Mouse (Mus musculus): ENCODE data around the gene Rpl10.

Rpl10 gene

GRCm38 (mm10) chrX:74270062-74270901, at the start of gene Rpl10:
Gene Rpl10, plus strand, starts transcription at chrX:74270812.
- in situ Hi-C loops (cut with MseI, MboI) = no loop called here

- in situ Hi-C loops (cut with MseI, MboI) = no loop called here
Measured at GRCm38 (mm10) chrX:74230038-74230437, 40.6 kb upstream of the Rpl10 start.

- in situ Hi-C loops (cut with MseI, MboI) = no loop called here
Measured at GRCm38 (mm10) chrX:74233196-74233595, 37.4 kb upstream of the Rpl10 start.

GRCm38 (mm10) chrX:74240332-74240731, 30.3 kb upstream of the Rpl10 start:
- in situ Hi-C loops (cut with MseI, MboI) = loop anchor here in 1 of 2 experiments (10.0 kb wide), 1 partner anchor 174 kb away; no protein-coding TSS in a partner anchor

GRCm38 (mm10) chrX:74243396-74243795, 27.2 kb upstream of the Rpl10 start:
- in situ Hi-C loops (cut with MseI, MboI) = loop anchor here in 1 of 2 experiments (10.0 kb wide), 1 partner anchor 171 kb away; no protein-coding TSS in a partner anchor

- in situ Hi-C loops (cut with MseI, MboI) = loop anchor here in 1 of 2 experiments (10.0 kb wide), 1 partner anchor 171 kb away; no protein-coding TSS in a partner anchor
Measured at GRCm38 (mm10) chrX:74243807-74244206, 26.8 kb upstream of the Rpl10 start.

- in situ Hi-C loops (cut with MseI, MboI) = loop anchor here in 1 of 2 experiments (10.0 kb wide), 1 partner anchor 170 kb away; no protein-coding TSS in a partner anchor
Measured at GRCm38 (mm10) chrX:74244614-74245083, 26.0 kb upstream of the Rpl10 start.

GRCm38 (mm10) chrX:74245107-74245506, 25.5 kb upstream of the Rpl10 start:
- in situ Hi-C loops (cut with MseI, MboI) = loop anchor here in 1 of 2 experiments (10.0 kb wide), 1 partner anchor 170 kb away; no protein-coding TSS in a partner anchor

- in situ Hi-C loops (cut with MseI, MboI) = loop anchor here in 1 of 2 experiments (10.0 kb wide), 1 partner anchor 169 kb away; no protein-coding TSS in a partner anchor
Measured at GRCm38 (mm10) chrX:74245687-74246086, 24.9 kb upstream of the Rpl10 start.

GRCm38 (mm10) chrX:74246213-74246681, 24.4 kb upstream of the Rpl10 start:
- in situ Hi-C loops (cut with MseI, MboI) = loop anchor here in 1 of 2 experiments (10.0 kb wide), 1 partner anchor 169 kb away; no protein-coding TSS in a partner anchor

- in situ Hi-C loops (cut with MseI, MboI) = loop anchor here in 1 of 2 experiments (10.0 kb wide), 1 partner anchor 168 kb away; no protein-coding TSS in a partner anchor
Measured at GRCm38 (mm10) chrX:74246693-74247092, 23.9 kb upstream of the Rpl10 start.

- in situ Hi-C loops (cut with MseI, MboI) = loop anchor here in 1 of 2 experiments (10.0 kb wide), 1 partner anchor 166 kb away; no protein-coding TSS in a partner anchor
Measured at GRCm38 (mm10) chrX:74248651-74249050, 22.0 kb upstream of the Rpl10 start.

- in situ Hi-C loops (cut with MseI, MboI) = loop anchor here in 1 of 2 experiments (10.0 kb wide), 1 partner anchor 165 kb away; no protein-coding TSS in a partner anchor
Measured at GRCm38 (mm10) chrX:74249615-74250014, 21.0 kb upstream of the Rpl10 start, which contains the start of gene Flna. Gene Flna, minus strand, starts transcription at chrX:74249820.

GRCm38 (mm10) chrX:74254153-74254887, 16.3 kb upstream of the Rpl10 start, which contains the start of gene Emd:
Gene Emd, plus strand, starts transcription at chrX:74254687.
- in situ Hi-C loops (cut with MseI, MboI) = no loop called here

- in situ Hi-C loops (cut with MseI, MboI) = no loop called here
Measured at GRCm38 (mm10) chrX:74254888-74255565, 15.6 kb upstream of the Rpl10 start.

GRCm38 (mm10) chrX:74257746-74258145, 12.9 kb upstream of the Rpl10 start:
- in situ Hi-C loops (cut with MseI, MboI) = no loop called here

GRCm38 (mm10) chrX:74269736-74270061, 913 bp upstream of the Rpl10 start:
- in situ Hi-C loops (cut with MseI, MboI) = no loop called here

- in situ Hi-C loops (cut with MseI, MboI) = no loop called here
Measured at GRCm38 (mm10) chrX:74270902-74271551, 415 bp downstream of the Rpl10 start.

GRCm38 (mm10) chrX:74273422-74274322, 3.1 kb downstream of the Rpl10 start:
- in situ Hi-C loops (cut with MseI, MboI) = no loop called here
